Mouse (Mus musculus) intestine, embryonic 14.5 days (tissue): ENCODE results near the gene Nisch. TPM values are rescaled to one million over a fixed set of nuclear protein-coding genes. Genes with fewer than 3 reads are reported as not detected.

ENCODE experiments used
- ATAC-seq: fragments of 200-750 bp; cut with Nextera tagmentation; replicated peaks from 2 replicates; pipeline ENCODE4 v1.8.0; 2017; ENCODE audit warnings: low read depth, moderate number of reproducible peaks, moderate TSS enrichment, moderate library complexity; ENCODE audit not compliant: low FRiP score, low TSS enrichment
- DNase-seq: peaks from one replicate; pipeline ENCODE4 v3.0.0-alpha.2; 2018; ENCODE audit warnings: low spot score
- H3K27ac ChIP-seq: fragments of 300-500 bp; sonication (generic); 2 replicates; pipeline ENCODE4 v1.5.1; 2014; ENCODE audit warnings: low read depth, mild to moderate bottlenecking, control low read depth
- H3K27me3 ChIP-seq: fragments of 300-500 bp; sonication (generic); replicated peaks from 2 replicates; pipeline ENCODE4 v1.6.1; 2014; ENCODE audit warnings: low read length, control low read depth; ENCODE audit not compliant: control insufficient read depth, insufficient read depth
- H3K36me3 ChIP-seq: fragments of 300-500 bp; sonication (generic); 2 replicates; pipeline ENCODE4 v1.6.1; 2014; ENCODE audit warnings: low read length, control low read depth; ENCODE audit not compliant: control insufficient read depth, insufficient read depth
- H3K4me1 ChIP-seq: fragments of 300-500 bp; sonication (generic); replicated peaks from 2 replicates; pipeline ENCODE4 v1.6.1; 2014; ENCODE audit warnings: low read length, control low read depth, mixed read lengths; ENCODE audit not compliant: control insufficient read depth, insufficient read depth
- H3K4me2 ChIP-seq: fragments of 300-500 bp; sonication (generic); 2 replicates; pipeline ENCODE4 v1.6.1; 2014; ENCODE audit warnings: low read length
- H3K4me3 ChIP-seq: fragments of 300-500 bp; sonication (generic); 2 replicates; pipeline ENCODE4 v1.5.1; 2014; ENCODE audit warnings: low read depth, low read length, control low read depth, mixed read lengths
- H3K9ac ChIP-seq: fragments of 300-500 bp; sonication (generic); 2 replicates; pipeline ENCODE4 v1.6.1; 2014; ENCODE audit warnings: mild to moderate bottlenecking, low read length
- H3K9me3 ChIP-seq: fragments of 300-500 bp; sonication (generic); 2 replicates; pipeline ENCODE4 v1.6.1; 2016; ENCODE audit warnings: low read length, control low read depth; ENCODE audit not compliant: control insufficient read depth
- WGBS: fragments of 180-500 bp; shearing (Covaris S2); extraction: QIAGEN DNeasy Blood & Tissue Kit; methylation state at CpG from one replicate; pipeline ENCODE4 v1.1.7; 2014; 5-methylcytosine and 5-hydroxymethylcytosine counted together
- polyA plus RNA-seq: library from polyadenylated mRNA; unstranded; fragments of >200 nt; fragmentation: Nextera tagmentation; extraction: Ambion mirVana; gene quantifications from 2 replicates; pipeline ENCODE4 v1.2.1, GENCODE M21; 2014

The Nisch gene
- polyA plus RNA-seq, 1 experiment from 2014 or later, result 330 TPM

DNA sequence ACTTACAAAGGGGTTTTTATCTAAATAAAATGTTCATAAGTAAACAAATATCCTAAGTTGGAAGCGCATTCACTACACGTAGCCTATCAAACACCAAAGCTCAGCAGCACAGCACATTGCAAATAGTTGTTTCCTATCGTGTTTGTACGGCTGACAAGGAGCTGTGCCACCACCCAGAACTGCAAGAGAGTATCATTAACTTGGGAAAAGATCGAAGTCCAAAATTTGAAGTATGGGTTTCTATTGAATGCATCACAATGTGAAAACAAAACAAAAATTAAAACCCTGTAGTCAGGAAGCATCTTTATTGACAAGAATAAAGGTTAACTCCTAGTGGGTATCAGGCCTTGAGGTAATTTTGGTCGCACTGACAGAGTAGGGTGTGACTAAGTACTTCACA lies 31.6 kb upstream of the Nisch start:
- WGBS, result 86% methylated on average over 6 of the region's 6 CpGs
- Histone ChIP-seq H3K9me3 (no peaks in the 10 kb centered on the region), H3K9ac (no peak overlapping the region), H3K4me1 (peaks cover 10% of the 10 kb centered on the region; the same call in 1 of the 2 replicates), H3K4me3 (no peak overlapping the region), H3K27ac (no peak overlapping the region), H3K4me2 (no peak overlapping the region), H3K36me3 (peaks cover 8% of the 10 kb centered on the region), H3K27me3 (no peaks in the 10 kb centered on the region)
- ATAC-seq (no peak), DNase-seq (no peak)

DNA sequence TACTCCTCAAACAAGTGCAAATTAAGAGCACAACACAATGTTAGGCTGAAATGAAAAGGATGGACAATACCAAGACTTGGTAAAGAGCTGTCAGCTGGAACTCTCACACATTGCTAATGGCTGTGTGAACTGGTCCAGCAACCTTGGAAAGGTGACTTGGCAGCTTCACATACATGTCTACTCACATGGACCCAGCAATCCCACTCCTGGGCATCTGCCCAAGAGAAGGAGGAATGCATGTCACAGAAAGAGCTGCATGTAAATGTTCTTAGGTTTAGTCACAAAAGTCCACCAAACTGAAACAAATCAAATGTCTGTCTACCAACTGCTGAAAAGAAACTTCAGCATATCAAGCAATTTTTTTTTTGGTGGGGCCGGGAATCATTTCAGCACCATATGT lies 29.2 kb upstream of the Nisch start:
- H3K4me1 ChIP-seq, result 0 out of 2 replicates have a peak, but pooled peaks cover 2% of the 10 kb centered on the region
- H3K36me3 ChIP-seq, result no peaks in the 10 kb centered on the region
- no peak overlapping the region for H3K4me3 ChIP-seq
- H3K27ac ChIP-seq, result no peak overlapping the region
- WGBS, result 87% methylated on average over 1 of the region's 1 CpGs
- DNase-seq, result no peak
- H3K27me3 ChIP-seq, result no peaks in the 10 kb centered on the region
- no peak overlapping the region for H3K4me2 ChIP-seq
- no peaks in the 10 kb centered on the region for H3K9me3 ChIP-seq
- no peak for ATAC-seq
- no peak overlapping the region for H3K9ac ChIP-seq

DNA sequence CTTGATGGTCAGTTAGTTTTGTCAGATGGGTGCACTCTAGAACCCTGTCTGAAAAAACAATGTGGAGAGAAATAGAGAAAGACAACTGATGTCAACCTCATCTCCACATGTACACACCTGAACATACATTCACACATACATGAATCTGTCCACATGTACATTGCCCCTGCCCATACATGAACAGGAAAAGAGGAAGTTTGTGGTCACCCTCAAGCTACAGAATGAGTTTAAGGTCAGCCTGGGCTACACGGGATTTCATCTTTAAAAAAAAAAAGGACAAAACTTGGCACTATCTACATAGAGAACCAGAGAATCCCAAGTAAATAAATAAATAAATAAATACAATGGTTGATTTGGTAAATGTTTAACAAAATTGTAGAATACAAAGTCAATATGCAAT lies 28.0 kb upstream of the Nisch start:
- no peak overlapping the region for H3K4me2 ChIP-seq
- H3K4me3 ChIP-seq, result no peak overlapping the region
- no peak overlapping the region for H3K27ac ChIP-seq
- H3K9me3 ChIP-seq, result no peaks in the 10 kb centered on the region
- no peak overlapping the region for H3K9ac ChIP-seq
- DNase-seq (no peak), ATAC-seq (no peak)
- no peaks in the 10 kb centered on the region for H3K36me3 ChIP-seq
- no peaks in the 10 kb centered on the region for H3K4me1 ChIP-seq
- no peaks in the 10 kb centered on the region for H3K27me3 ChIP-seq
- whole genome bisulfite sequencing, result 70% methylated on average over 1 of the region's 1 CpGs

DNA sequence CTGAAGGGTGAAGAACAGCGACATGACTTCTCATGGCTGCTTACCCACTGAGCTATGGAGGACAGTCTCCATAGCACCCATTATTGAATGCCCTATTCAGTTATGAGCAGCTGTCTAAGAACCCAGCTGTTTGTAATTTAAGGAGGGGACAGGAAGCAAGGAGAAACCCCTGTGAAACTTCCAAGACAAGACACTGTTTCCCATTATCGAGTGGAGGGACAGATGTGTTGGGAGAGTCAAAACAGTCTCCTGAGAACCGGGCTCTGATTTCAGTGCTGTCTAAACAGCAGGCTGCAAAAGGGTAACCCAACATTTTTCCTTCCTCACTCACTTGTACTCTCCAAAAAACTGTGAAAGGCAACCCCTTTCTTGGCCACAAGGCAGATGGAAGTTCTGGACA lies 23.8 kb upstream of the Nisch start:
- H3K9me3 ChIP-seq, result no peaks in the 10 kb centered on the region
- ATAC-seq (no peak), DNase-seq (no peak)
- peaks cover 6% of the 10 kb centered on the region for H3K36me3 ChIP-seq
- no peak overlapping the region for H3K9ac ChIP-seq
- H3K4me2 ChIP-seq, result no peak overlapping the region
- H3K27me3 ChIP-seq, result no peaks in the 10 kb centered on the region
- no peak overlapping the region for H3K27ac ChIP-seq
- H3K4me3 ChIP-seq, result no peak overlapping the region
- 68% methylated on average over 3 of the region's 3 CpGs for WGBS
- no peaks in the 10 kb centered on the region for H3K4me1 ChIP-seq

- 76% methylated on average over 7 of the region's 7 CpGs for WGBS
- Histone ChIP-seq H3K4me2 (no peak overlapping the region), H3K27me3 (no peaks in the 10 kb centered on the region), H3K9ac (no peak overlapping the region), H3K9me3 (no peaks in the 10 kb centered on the region), H3K4me1 (no peaks in the 10 kb centered on the region), H3K36me3 (peaks cover 6% of the 10 kb centered on the region), H3K27ac (no peak overlapping the region), H3K4me3 (no peak overlapping the region)
- ATAC-seq (no peak), DNase-seq (no peak)
Observed at GRCm38 (mm10) chr14:31237101-31237882, 20.5 kb upstream of the Nisch start.

DNA sequence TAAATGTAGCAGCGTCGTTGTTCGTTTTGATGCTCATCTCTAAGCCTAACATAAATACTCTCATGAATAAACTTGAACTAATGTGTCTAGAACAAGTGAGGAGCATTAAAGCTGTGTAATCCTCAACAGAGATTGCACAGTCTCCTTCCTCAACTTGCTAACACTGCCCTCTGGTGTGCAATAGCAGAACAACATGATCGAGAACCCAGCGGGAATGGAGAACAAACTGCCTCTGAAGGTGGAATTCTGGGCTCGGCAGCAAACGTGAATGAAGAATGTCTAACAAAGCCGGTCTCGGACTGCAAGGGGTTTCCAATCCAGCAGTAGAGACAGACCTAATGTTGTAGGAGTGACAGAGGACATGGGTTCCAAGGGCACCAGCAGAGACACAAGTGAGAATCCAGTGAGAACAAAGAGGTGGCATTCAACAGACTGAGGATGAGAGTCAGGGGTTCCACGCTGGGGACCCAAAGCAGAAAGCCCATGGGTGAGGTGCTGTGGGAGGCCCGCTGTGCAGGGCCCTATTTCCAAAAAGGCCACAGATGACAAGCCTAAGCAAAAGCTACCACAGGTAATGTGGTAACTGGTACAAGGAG lies 17.3 kb upstream of the Nisch start:
- no peaks in the 10 kb centered on the region for H3K9me3 ChIP-seq
- peaks cover 6% of the 10 kb centered on the region for H3K36me3 ChIP-seq
- no peak overlapping the region for H3K9ac ChIP-seq
- H3K27ac ChIP-seq, result no peak overlapping the region
- H3K4me3 ChIP-seq, result no peak overlapping the region
- DNase-seq (peak; percentile 92), ATAC-seq (peak; percentile 45)
- no peak overlapping the region for H3K4me2 ChIP-seq
- no peaks in the 10 kb centered on the region for H3K27me3 ChIP-seq
- 17% methylated on average over 11 of the region's 11 CpGs for WGBS
- no peaks in the 10 kb centered on the region for H3K4me1 ChIP-seq

GRCm38 (mm10) chr14:31233070-31233995 lies 16.6 kb upstream of the Nisch start:
- Histone ChIP-seq H3K27ac (no peak overlapping the region), H3K27me3 (no peaks in the 10 kb centered on the region), H3K9me3 (no peaks in the 10 kb centered on the region), H3K36me3 (no peaks in the 10 kb centered on the region), H3K4me1 (no peaks in the 10 kb centered on the region; the same call in 1 of the 2 replicates), H3K4me2 (no peak overlapping the region), H3K9ac (no peak overlapping the region), H3K4me3 (no peak overlapping the region)
- ATAC-seq, result peak; percentile 51
- WGBS, result 77% methylated on average over 14 of the region's 14 CpGs
- DNase-seq, result no peak

- H3K4me3 ChIP-seq, result no peak overlapping the region
- H3K36me3 ChIP-seq, result no peaks in the 10 kb centered on the region
- no peaks in the 10 kb centered on the region for H3K9me3 ChIP-seq
- no peak overlapping the region for H3K27ac ChIP-seq
- H3K4me1 ChIP-seq, result no peaks in the 10 kb centered on the region; the same call in 1 of the 2 replicates
- WGBS, result 87% methylated on average over 13 of the region's 13 CpGs
- H3K9ac ChIP-seq, result no peak overlapping the region
- H3K27me3 ChIP-seq, result no peaks in the 10 kb centered on the region
- H3K4me2 ChIP-seq, result no peak overlapping the region
- ATAC-seq (no peak), DNase-seq (no peak)
Observed at GRCm38 (mm10) chr14:31232404-31233069, 15.8 kb upstream of the Nisch start.
